8 mouse cellular contexts compared by ENCODE assay signal in genomic region chr8:8661103-8661758, GRCm38 (mm10). TPM values are rescaled to one million over a fixed set of nuclear protein-coding genes. Genes with fewer than 3 reads are reported as not detected.
DNase-seq lines count a peak whose midpoint lies in the region; ATAC-seq and TF ChIP-seq lines count a peak whose summit lies in the region.

Gene Efnb2, minus strand, starts transcription at chr8:8661242.

- H3K9me3 ChIP-seq in hindbrain, embryonic 11.5 days (ENCODE audit: control insufficient read depth, low read length) = no peaks in the 10 kb centered on the region
- no peaks in the 10 kb centered on the region for H3K9me3 ChIP-seq in lung, embryonic 16.5 days (ENCODE audit: control insufficient read depth, low read length)

- DNase-seq in Patski (ENCODE audit: low read depth, low spot score) = no peak
- peak; percentile 98 to 99 for DNase-seq in cerebellum, postnatal 10 days
- peak; percentile 92 to 98 for DNase-seq in frontal cortex, postnatal 10 days (ENCODE audit: low spot score in 2 of 2)
- peak; percentile 98 for DNase-seq in hindbrain, embryonic 11.5 days (ENCODE audit: low spot score)
- DNase-seq in layer of hippocampus, adult 9-11 months = peak; percentile 94
- peak; percentile 90 for DNase-seq in ovary, adult 18-20 months (ENCODE audit: low spot score)
- DNase-seq in thymus, adult 2 months = peak; percentile 98

- under 1% methylated on average over 63 of the region's 70 CpGs for WGBS in hindbrain, embryonic 11.5 days
- WGBS in lung, embryonic 16.5 days = 0% methylated on average over 60 of the region's 70 CpGs
- WGBS in thymus, adult 2 months = under 1% methylated on average over 70 of the region's 70 CpGs

- CTCF ChIA-PET in Patski (lab: Charles Lee) = interaction anchor here (1.8 to 1.9 kb wide), 3 partner anchors 332 to 513 kb away, joined by 6 to 16 read pairs (median 9); no protein-coding TSS in a partner anchor

- H3K27ac ChIP-seq in hindbrain, embryonic 11.5 days (ENCODE audit: low read depth, low read length) = peak within 1 kb of the TSS; percentile 94
- H3K27ac ChIP-seq in lung, embryonic 16.5 days (ENCODE audit: low read length) = peak within 1 kb of the TSS; percentile 96
- no peak within 1 kb of the TSS for H3K27ac ChIP-seq in thymus, adult 2 months (ENCODE audit: control insufficient read depth, insufficient read depth, low read length)

- no peaks in the 10 kb centered on the region for H3K27me3 ChIP-seq in Patski
- no peaks in the 10 kb centered on the region for H3K27me3 ChIP-seq in hindbrain, embryonic 11.5 days (ENCODE audit: control insufficient read depth, insufficient read depth, low read length)
- H3K27me3 ChIP-seq in lung, embryonic 16.5 days (ENCODE audit: control insufficient read depth, insufficient read depth, low read depth, low read length) = no peaks in the 10 kb centered on the region
- peaks cover 17% of the 10 kb centered on the region for H3K27me3 ChIP-seq in thymus, adult 2 months (ENCODE audit: control insufficient read depth, insufficient read depth, low read length)

- no peak for TF ChIP-seq CTCF in Patski (IDR thresholded peaks at IDR 0.05)
- TF ChIP-seq CTCF in thymus, adult 2 months (IDR thresholded peaks at IDR 0.05; ENCODE audit: borderline replicate concordance, control insufficient read depth, extremely low read depth, insufficient read depth, low read length, poor library complexity) = no peak

- peak; percentile 57; the same call in 1 of the 2 replicates for TF ChIP-seq POLR2A in thymus, adult 2 months (IDR thresholded peaks at IDR 0.05; ENCODE audit: control insufficient read depth, extremely low read depth, insufficient read depth, low read length, poor library complexity)

- peak within 1 kb of the TSS; percentile 97 for H3K9ac ChIP-seq in hindbrain, embryonic 11.5 days (ENCODE audit: low read depth, low read length)
- H3K9ac ChIP-seq in lung, embryonic 16.5 days (ENCODE audit: low read length) = peak within 1 kb of the TSS; percentile 95

- POLR2A ChIA-PET in Patski (lab: Charles Lee) = no interaction called here

- no peaks in the 10 kb centered on the region for H3K36me3 ChIP-seq in hindbrain, embryonic 11.5 days (ENCODE audit: control insufficient read depth, insufficient read depth, low read length)
- peaks cover 6% of the 10 kb centered on the region for H3K36me3 ChIP-seq in lung, embryonic 16.5 days (ENCODE audit: control insufficient read depth, insufficient read depth, low read length)
- H3K36me3 ChIP-seq in thymus, adult 2 months (ENCODE audit: control insufficient read depth, insufficient read depth, low read length) = peaks cover 3% of the 10 kb centered on the region; the same call in 1 of the 2 replicates

- peak within 1 kb of the TSS; percentile 96 for H3K4me3 ChIP-seq in hindbrain, embryonic 11.5 days (ENCODE audit: low read depth, low read length)
- peak within 1 kb of the TSS; percentile 95 for H3K4me3 ChIP-seq in lung, embryonic 16.5 days (ENCODE audit: low read length)
- peak within 1 kb of the TSS; percentile 58 for H3K4me3 ChIP-seq in thymus, adult 2 months (ENCODE audit: control insufficient read depth, insufficient read depth, low read length)

- H3K4me2 ChIP-seq in hindbrain, embryonic 11.5 days (replicated peaks; ENCODE audit: low read depth, low read length) = peak within 1 kb of the TSS; percentile 85
- peak within 1 kb of the TSS; percentile 97 for H3K4me2 ChIP-seq in lung, embryonic 16.5 days (ENCODE audit: low read depth, low read length)

- H3K4me1 ChIP-seq in hindbrain, embryonic 11.5 days (replicated peaks; ENCODE audit: control insufficient read depth, insufficient read depth, low read length) = no peaks in the 10 kb centered on the region
- peaks cover 22% of the 10 kb centered on the region; the same call in 1 of the 2 replicates for H3K4me1 ChIP-seq in lung, embryonic 16.5 days (replicated peaks; ENCODE audit: control insufficient read depth, insufficient read depth, low read length)
- H3K4me1 ChIP-seq in thymus, adult 2 months (replicated peaks; ENCODE audit: control insufficient read depth, insufficient read depth, low read length) = peaks cover 11% of the 10 kb centered on the region

- peak; percentile 89 for ATAC-seq in Patski
- peak; percentile 92 for ATAC-seq in hindbrain, embryonic 11.5 days (ENCODE audit: low FRiP score)
- peak; percentile 92 for ATAC-seq in lung, embryonic 16.5 days (ENCODE audit: low read depth)

- in situ Hi-C loops in Patski (cut with MboI; ENCODE audit: low pct_unique_long_range_greater_than_20kb) = no loop called here

RNA-seq across cellular contexts. Expression of gene Efnb2, which starts in this region (rescaled TPM):
- 30.8 TPM for polyA plus RNA-seq in Patski (2021)
- 36.3 and 43.6 TPM in 2 replicates for polyA plus RNA-seq in hindbrain, embryonic 11.5 days (2014; fragmentation: Nextera tagmentation; extraction: Ambion mirVana)
- polyA plus RNA-seq in lung, embryonic 16.5 days (2015; fragmentation: Nextera tagmentation; extraction: Ambion mirVana) = 15.1 and 20.4 TPM in 2 replicates
- polyA plus RNA-seq in thymus, adult 2 months (2012; rRNA removed) = 17.6 and 17.8 TPM in 2 replicates
